Mouse (Mus musculus): Measurements from ENCODE around the gene Cacna2d2.

- TF ChIP-seq CTCF (conservative IDR thresholded peaks at IDR 0.05; ENCODE audit: low read length), result peak; percentile 92
- TF ChIP-seq POU5F1 (IDR thresholded peaks at IDR 0.05; ENCODE audit: borderline replicate concordance, low read length), result no peak
- no peak for TF ChIP-seq NANOG (IDR thresholded peaks at IDR 0.05; ENCODE audit: borderline replicate concordance, low read length)
Measured at GRCm38 (mm10) chr9:107545602-107546001, 146.2 kb downstream of the Cacna2d2 start.
